Comparison of ENCODE assay signal across 26 mouse cellular contexts in the genomic region with DNA sequence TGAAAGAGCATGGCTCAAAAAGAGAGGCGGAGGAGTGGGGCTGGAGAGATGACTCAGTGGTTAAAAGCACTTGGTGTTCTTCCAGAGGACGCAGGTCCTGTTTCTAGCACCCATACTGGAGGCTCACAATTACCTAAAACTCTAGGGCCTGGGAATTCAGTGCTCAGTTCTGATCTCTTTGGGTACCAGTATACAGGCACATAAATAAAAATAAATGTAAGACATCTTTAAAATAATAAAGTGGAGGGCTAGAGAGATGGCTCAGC. TPM values are rescaled to one million over a fixed set of nuclear protein-coding genes. Genes with fewer than 3 reads are reported as not detected.
DNase-seq lines count a peak whose midpoint lies in the region; ATAC-seq and TF ChIP-seq lines count a peak whose summit lies in the region.
"Had no signal": no experiment of that assay in that cellular context is flagged by ENCODE, and none has a peak within 500 bp of the region (broad histone marks: within the 10 kb centered on the region; RNA-seq: fewer than 3 reads in every experiment).

No protein-coding gene starts in this region.

- no peak for TF ChIP-seq RAD21 in MEL (IDR thresholded peaks at IDR 0.05; ENCODE audit: low read depth, low read length)

- TF ChIP-seq EP300 in MEL (IDR thresholded peaks at IDR 0.05; ENCODE audit: low read depth in 1 of 2, low read length in 2 of 2), result no peak

- no peaks in the 10 kb centered on the region for H3K36me3 ChIP-seq in heart, embryonic 15.5 days
- peaks cover 0 to 2% of the 10 kb centered on the region in 2 experiments; a peak in 1 of 4 replicates for H3K36me3 ChIP-seq in MEL (ENCODE audit: control insufficient read depth in 1 of 2, insufficient read depth in 2 of 2, low read length in 2 of 2)
- H3K36me3 ChIP-seq in forebrain, embryonic 13.5 days (ENCODE audit: poor library complexity, severe bottlenecking), result no peaks in the 10 kb centered on the region

- H3K27me3 ChIP-seq in heart, embryonic 15.5 days, result no peaks in the 10 kb centered on the region
- H3K27me3 ChIP-seq in MEL (ENCODE audit: control insufficient read depth in 1 of 2, insufficient read depth in 2 of 2, low read length in 2 of 2), result no peaks in the 10 kb centered on the region; a peak in 1 of 4 replicates
- H3K27me3 ChIP-seq in forebrain, embryonic 13.5 days, result no peaks in the 10 kb centered on the region

- no peaks in the 10 kb centered on the region for H3K9me3 ChIP-seq in heart, embryonic 15.5 days (replicated peaks)
- H3K9me3 ChIP-seq in MEL (replicated peaks; ENCODE audit: insufficient read depth, low read length), result no peaks in the 10 kb centered on the region
- H3K9me3 ChIP-seq in forebrain, embryonic 13.5 days (replicated peaks), result no peaks in the 10 kb centered on the region

- no peak overlapping the region for H3K4me2 ChIP-seq in heart, embryonic 15.5 days
- H3K4me2 ChIP-seq in forebrain, embryonic 13.5 days, result no peak overlapping the region
- H3K4me2 ChIP-seq: midbrain, embryonic 11.5 days had no signal

- H3K4me3 ChIP-seq in heart, embryonic 15.5 days, result no peak overlapping the region
- no peak overlapping the region; a peak in 1 of 4 replicates for H3K4me3 ChIP-seq in MEL (ENCODE audit: control insufficient read depth in 1 of 2, insufficient read depth in 1 of 2, low read depth in 2 of 2, low read length in 2 of 2)
- 0 out of 2 replicates have a peak overlapping the region, but pooled peaks have one; percentile 8 for H3K4me3 ChIP-seq in brown adipose tissue, adult 24 weeks (ENCODE audit: insufficient read depth, low read depth, low read length)
- no peak overlapping the region for H3K4me3 ChIP-seq in forebrain, embryonic 13.5 days

- H3K27ac ChIP-seq in heart, embryonic 15.5 days, result 0 out of 2 replicates have a peak overlapping the region, but pooled peaks have one; percentile 34
- H3K27ac ChIP-seq in MEL (ENCODE audit: control insufficient read depth, low read depth, low read length), result no peak overlapping the region
- H3K27ac ChIP-seq in brown adipose tissue, adult 24 weeks (replicated peaks; ENCODE audit: low read depth, low read length), result peak overlapping the region; percentile 89
- H3K27ac ChIP-seq in forebrain, embryonic 13.5 days, result no peak overlapping the region
- H3K27ac ChIP-seq: hindbrain, postnatal 0 days; liver, embryonic 14.5 days had no signal

- H3K79me2 ChIP-seq in MEL (ENCODE audit: control insufficient read depth, insufficient read depth, low read length, poor library complexity), result no peaks in the 10 kb centered on the region

- H3K4me1 ChIP-seq in heart, embryonic 15.5 days (replicated peaks), result peaks cover 12% of the 10 kb centered on the region
- peaks cover 0 to 3% of the 10 kb centered on the region in 2 experiments; a peak in 1 of 4 replicates for H3K4me1 ChIP-seq in MEL (ENCODE audit: control insufficient read depth in 1 of 2, insufficient read depth in 2 of 2, low read length in 2 of 2)
- peaks cover 25% of the 10 kb centered on the region for H3K4me1 ChIP-seq in brown adipose tissue, adult 24 weeks (ENCODE audit: control insufficient read depth, insufficient read depth, insufficient read length, low read length)
- peaks cover 9% of the 10 kb centered on the region for H3K4me1 ChIP-seq in forebrain, embryonic 13.5 days

- WGBS in heart, embryonic 15.5 days, result 75% methylated on average over 2 of the region's 2 CpGs
- WGBS in forebrain, embryonic 13.5 days, result 82% methylated on average over 2 of the region's 2 CpGs

- no peak for TF ChIP-seq POLR2A in MEL (IDR thresholded peaks at IDR 0.05; ENCODE audit: control insufficient read depth in 1 of 2, insufficient read depth in 1 of 2, low read depth in 1 of 2, low read length in 2 of 2, poor library complexity in 1 of 2)

- peak; percentile 30 to 66 for DNase-seq in adrenal gland, postnatal 36 days
- no peak for DNase-seq in adrenal gland, postnatal 10 days
- DNase-seq in heart, adult 9 months (ENCODE audit: low spot score in 2 of 2), result no peak
- DNase-seq in MEL (ENCODE audit: low read depth, low spot score), result no peak
- DNase-seq: B cell, adult 2 months; cerebellum, adult 11 months; cerebellum, postnatal 14 days; embryo, embryonic 11 days; gastrocnemius, postnatal 25 days; kidney, postnatal 14 days; layer of hippocampus, postnatal 36 days; right cerebral cortex, postnatal 25 days had no signal

- ATAC-seq in heart, embryonic 15.5 days (replicated peaks; ENCODE audit: insufficient number of reproducible peaks, insufficient read depth, low FRiP score, low read depth), result no peak
- no peak for ATAC-seq in forebrain, embryonic 13.5 days
- ATAC-seq: hindbrain, postnatal 0 days; intestine, postnatal 0 days had no signal

- no peak overlapping the region for H3K9ac ChIP-seq in heart, embryonic 15.5 days
- H3K9ac ChIP-seq in MEL (ENCODE audit: control insufficient read depth, low read depth, low read length, poor library complexity, severe bottlenecking), result peak overlapping the region; percentile 56
- H3K9ac ChIP-seq in forebrain, embryonic 13.5 days, result no peak overlapping the region
- H3K9ac ChIP-seq: liver, embryonic 14.5 days had no signal

- no peak for TF ChIP-seq CTCF in MEL (IDR thresholded peaks at IDR 0.05 in 2 of 3, conservative IDR thresholded peaks at IDR 0.05 in 1 of 3; ENCODE audit: control insufficient read depth in 1 of 3, insufficient read depth in 1 of 3, low read depth in 2 of 3, low read length in 3 of 3, poor library complexity in 1 of 3, severe bottlenecking in 1 of 3)

TF ChIP-seq in MEL, 35 proteins besides CTCF, POLR2A, EP300 and RAD21 (continues in another document):
- TF ChIP-seq CHD2 (IDR thresholded peaks at IDR 0.05; ENCODE audit: low read length) (no peak), MAFK (IDR thresholded peaks at IDR 0.05; ENCODE audit: borderline replicate concordance, low read depth, low read length) (no peak), SMC3 (IDR thresholded peaks at IDR 0.05; ENCODE audit: low read depth, low read length) (no peak), MXI1 (IDR thresholded peaks at IDR 0.05; ENCODE audit: low read depth, low read length) (no peak), RCOR1 (IDR thresholded peaks at IDR 0.05; ENCODE audit: low read depth, low read length) (no peak), POLR2AphosphoS2 (IDR thresholded peaks at IDR 0.05; ENCODE audit: low read length) (no peak), POLR2AphosphoS5 (IDR thresholded peaks at IDR 0.05; ENCODE audit: borderline replicate concordance, low read depth, low read length) (no peak)

RNA-seq across cellular contexts. Expression of gene Rasl12, which starts 6.8 kb away (rescaled TPM):
- 10 to 100 TPM; 11.9 to 12.7 TPM for total RNA-seq in adrenal gland, postnatal 36 days (2021)
- 10 to 100 TPM; 32.3 to 76.7 TPM for total RNA-seq in adrenal gland, postnatal 10 days (2021)
- 7.6 and 8.9 TPM in 2 replicates for polyA plus RNA-seq in heart, embryonic 15.5 days (2015; fragmentation: Nextera tagmentation; extraction: Ambion mirVana)
- total RNA-seq in MEL (2012; rRNA removed), result 0.10 and 0.12 TPM in 2 replicates
- under 1 TPM in 1 of 2 experiments, not detected in 1; 0.19 TPM for polyA plus RNA-seq in MEL (2012; ENCODE audit: insufficient read depth in 1 of 2, insufficient read length in 2 of 2, low read depth in 1 of 2, low replicate concordance in 2 of 2, missing spikeins in 1 of 2)
- polyA plus RNA-seq in brown adipose tissue, adult 24 weeks (2012; ENCODE audit: insufficient read depth, insufficient read length, missing spikeins), result 138 and 139 TPM in 2 replicates
- 6.3 and 6.5 TPM in 2 replicates for polyA plus RNA-seq in forebrain, embryonic 13.5 days (2015; fragmentation: Nextera tagmentation; extraction: Ambion mirVana)

RNA-seq across cellular contexts. Expression of gene Kbtbd13, which starts 13.7 kb away (rescaled TPM):
- total RNA-seq in adrenal gland, postnatal 36 days (2021), result under 1 TPM; 0.10 to 0.26 TPM
- total RNA-seq in adrenal gland, postnatal 10 days (2021), result 1 to 10 TPM in 1 of 2 experiments, under 1 TPM in 1; 0.84 to 3.9 TPM
- 1.00 and 1.7 TPM in 2 replicates for polyA plus RNA-seq in heart, embryonic 15.5 days (2015; fragmentation: Nextera tagmentation; extraction: Ambion mirVana)
- total RNA-seq in MEL (2012; rRNA removed), result not detected in 2 replicates
- not detected for polyA plus RNA-seq in MEL (2012; ENCODE audit: insufficient read depth in 1 of 2, insufficient read length in 2 of 2, low read depth in 1 of 2, low replicate concordance in 2 of 2, missing spikeins in 1 of 2)
- 1.0 and 2.7 TPM in 2 replicates for polyA plus RNA-seq in brown adipose tissue, adult 24 weeks (2012; ENCODE audit: insufficient read depth, insufficient read length, missing spikeins)
- polyA plus RNA-seq in forebrain, embryonic 13.5 days (2015; fragmentation: Nextera tagmentation; extraction: Ambion mirVana), result 0.50 and 0.70 TPM in 2 replicates

RNA-seq across cellular contexts. Expression of gene Slc51b, which starts 17.6 kb away (rescaled TPM):
- total RNA-seq in adrenal gland, postnatal 36 days (2021), result not detected
- total RNA-seq in adrenal gland, postnatal 10 days (2021), result under 1 TPM; 0.45 to 0.78 TPM
- polyA plus RNA-seq in heart, embryonic 15.5 days (2015; fragmentation: Nextera tagmentation; extraction: Ambion mirVana), result not detected in 2 replicates
- not detected in 2 replicates for total RNA-seq in MEL (2012; rRNA removed)
- polyA plus RNA-seq in MEL (2012; ENCODE audit: insufficient read depth in 1 of 2, insufficient read length in 2 of 2, low read depth in 1 of 2, low replicate concordance in 2 of 2, missing spikeins in 1 of 2), result not detected
- polyA plus RNA-seq in brown adipose tissue, adult 24 weeks (2012; ENCODE audit: insufficient read depth, insufficient read length, missing spikeins), result not detected in 2 replicates
- polyA plus RNA-seq in forebrain, embryonic 13.5 days (2015; fragmentation: Nextera tagmentation; extraction: Ambion mirVana), result not detected in 2 replicates
- total RNA-seq: gastrocnemius, postnatal 25 days; hematopoietic stem cell, adult 5-6 weeks; hindbrain, postnatal 0 days; layer of hippocampus, adult 2 months; layer of hippocampus, postnatal 36 days; left cerebral cortex, postnatal 14 days had no signal
- polyA plus RNA-seq: brain, embryonic 14.5 days; embryonic facial prominence, embryonic 14.5 days; hindbrain, postnatal 0 days; limb, embryonic 14.5 days; midbrain, embryonic 11.5 days; urinary bladder, adult 2 months had no signal

RNA-seq across cellular contexts. Expression of gene Mtfmt, which starts 30.5 kb away (rescaled TPM):
- 10 to 100 TPM; 13.4 to 14.2 TPM for total RNA-seq in adrenal gland, postnatal 36 days (2021)
- 10 to 100 TPM; 11.2 to 14.1 TPM for total RNA-seq in adrenal gland, postnatal 10 days (2021)
- 13.2 and 13.6 TPM in 2 replicates for polyA plus RNA-seq in heart, embryonic 15.5 days (2015; fragmentation: Nextera tagmentation; extraction: Ambion mirVana)
- total RNA-seq in MEL (2012; rRNA removed), result 10.6 and 10.9 TPM in 2 replicates
- 10 to 100 TPM in 1 of 2 experiments, not detected in 1; 14.2 TPM for polyA plus RNA-seq in MEL (2012; ENCODE audit: insufficient read depth in 1 of 2, insufficient read length in 2 of 2, low read depth in 1 of 2, low replicate concordance in 2 of 2, missing spikeins in 1 of 2)
- polyA plus RNA-seq in brown adipose tissue, adult 24 weeks (2012; ENCODE audit: insufficient read depth, insufficient read length, missing spikeins), result 10.1 and 15.0 TPM in 2 replicates
- 20.9 and 21.2 TPM in 2 replicates for polyA plus RNA-seq in forebrain, embryonic 13.5 days (2015; fragmentation: Nextera tagmentation; extraction: Ambion mirVana)

RNA-seq across cellular contexts. Expression of gene Ubap1l, which starts 44.3 kb away (rescaled TPM):
- total RNA-seq in adrenal gland, postnatal 36 days (2021), result 1 to 10 TPM in 1 of 2 experiments, under 1 TPM in 1; 0.60 to 1.0 TPM
- under 1 TPM in 1 of 2 experiments, not detected in 1; 0.45 TPM for total RNA-seq in adrenal gland, postnatal 10 days (2021)
- 0.09 and 0.19 TPM in 2 replicates for polyA plus RNA-seq in heart, embryonic 15.5 days (2015; fragmentation: Nextera tagmentation; extraction: Ambion mirVana)
- not detected in 2 replicates for total RNA-seq in MEL (2012; rRNA removed)
- under 1 TPM in 1 of 2 experiments, not detected in 1; 0.08 TPM for polyA plus RNA-seq in MEL (2012; ENCODE audit: insufficient read depth in 1 of 2, insufficient read length in 2 of 2, low read depth in 1 of 2, low replicate concordance in 2 of 2, missing spikeins in 1 of 2)
- 0.75 TPM in 1 of 2 replicates, not detected in the other for polyA plus RNA-seq in brown adipose tissue, adult 24 weeks (2012; ENCODE audit: insufficient read depth, insufficient read length, missing spikeins)
- 0.30 and 0.58 TPM in 2 replicates for polyA plus RNA-seq in forebrain, embryonic 13.5 days (2015; fragmentation: Nextera tagmentation; extraction: Ambion mirVana)
- total RNA-seq: hematopoietic stem cell, adult 5-6 weeks had no signal

Comparison
In these comparisons a context has a peak if more than half of its experiments do, and no peak if none do; other contexts are left out.
1. DNase-seq: peak in adrenal gland, postnatal 36 days (2 of 2); none in adrenal gland, postnatal 10 days (single experiment), heart, adult 9 months (0 of 2) and MEL (single experiment).
2. H3K27ac ChIP-seq: peak in heart, embryonic 15.5 days (single experiment) and brown adipose tissue, adult 24 weeks (single experiment); none in MEL (single experiment) and forebrain, embryonic 13.5 days (single experiment).
3. RNA of gene Rasl12, which starts 6.8 kb away (polyA plus RNA-seq): 138 to 139 TPM in brown adipose tissue, adult 24 weeks; 7.6 to 8.9 TPM in heart, embryonic 15.5 days, 6.3 to 6.5 TPM in forebrain, embryonic 13.5 days and 0.19 TPM in MEL; every median in the first group is over 10 times any median in the second.